Mouse (Mus musculus) liver, postnatal 0 days (tissue): ENCODE measurements around the gene Zfp217. TPM values are rescaled to one million over a fixed set of nuclear protein-coding genes. Genes with fewer than 3 reads are reported as not detected.

Experiments used
- ATAC-seq: fragments of 200-750 bp; cut with Nextera tagmentation; 2 replicates; pipeline ENCODE4 v1.8.0; 2017; ENCODE audit warnings: mild to moderate bottlenecking, moderate library complexity
- DNase-seq: peaks from one replicate; pipeline ENCODE4 v3.0.0-alpha.2; 2016
- H3K27ac ChIP-seq: fragments of 300-500 bp; sonication (generic); 2 replicates; pipeline ENCODE4 v1.5.1; 2014; ENCODE audit warnings: antibody characterized with exemption, moderate library complexity, mild to moderate bottlenecking, low read depth
- H3K27me3 ChIP-seq: fragments of 300-500 bp; sonication (generic); 2 replicates; pipeline ENCODE4 v1.6.1; 2014; ENCODE audit warnings: low read length, control low read depth, mixed read lengths; ENCODE audit not compliant: insufficient read depth
- H3K36me3 ChIP-seq: fragments of 300-500 bp; sonication (generic); replicated peaks from 2 replicates; pipeline ENCODE4 v1.6.1; 2014; ENCODE audit warnings: mild to moderate bottlenecking, control low read depth, low read length, moderate library complexity, mixed read lengths; ENCODE audit not compliant: insufficient read depth
- H3K4me1 ChIP-seq: fragments of 300-500 bp; sonication (generic); 2 replicates; pipeline ENCODE4 v1.6.1; 2014; ENCODE audit warnings: antibody characterized with exemption, mild to moderate bottlenecking, control low read depth; ENCODE audit not compliant: insufficient read depth
- H3K4me2 ChIP-seq: fragments of 300-500 bp; sonication (generic); 2 replicates; pipeline ENCODE4 v1.6.1; 2014; ENCODE audit warnings: low read depth, mild to moderate bottlenecking, low read length, moderate library complexity, mixed read lengths
- H3K4me3 ChIP-seq: fragments of 300-500 bp; sonication (generic); 2 replicates; pipeline ENCODE4 v1.5.1; 2014; ENCODE audit warnings: low read depth, low read length
- H3K9ac ChIP-seq: fragments of 300-500 bp; sonication (generic); replicated peaks from 2 replicates; pipeline ENCODE4 v1.6.1; 2014; ENCODE audit warnings: mild to moderate bottlenecking, moderate library complexity
- H3K9me3 ChIP-seq: fragments of 300-500 bp; sonication (generic); 2 replicates; pipeline ENCODE4 v1.6.1; 2016; ENCODE audit warnings: mild to moderate bottlenecking, control low read depth, low read length, mixed read lengths
- CTCF ChIP-seq: sonication (generic); IDR thresholded peaks from 2 replicates; pipeline ENCODE4 v1.5.1; 2016; ENCODE audit warnings: antibody characterized with exemption, low read depth
- EP300 ChIP-seq: IDR thresholded peaks from 2 replicates; pipeline ENCODE4 v1.6.1; 2016; ENCODE audit warnings: antibody characterized with exemption, low read depth, mild to moderate bottlenecking
- WGBS: fragments of 180-500 bp; shearing (Covaris S2); extraction: QIAGEN DNeasy Blood & Tissue Kit; methylation state at CpG from one replicate; pipeline ENCODE4 v1.1.7; 2014; ENCODE audit not compliant: insufficient replicate concordance; 5-methylcytosine and 5-hydroxymethylcytosine counted together
- polyA plus RNA-seq: library from polyadenylated mRNA; unstranded; fragments of >200 nt; fragmentation: Nextera tagmentation; extraction: Ambion mirVana; gene quantifications from 2 replicates; pipeline ENCODE4 v1.2.1, GENCODE M21; 2015

The Zfp217 gene
- polyA plus RNA-seq, 1 experiment from 2014 or later: 2.1 TPM

DNA sequence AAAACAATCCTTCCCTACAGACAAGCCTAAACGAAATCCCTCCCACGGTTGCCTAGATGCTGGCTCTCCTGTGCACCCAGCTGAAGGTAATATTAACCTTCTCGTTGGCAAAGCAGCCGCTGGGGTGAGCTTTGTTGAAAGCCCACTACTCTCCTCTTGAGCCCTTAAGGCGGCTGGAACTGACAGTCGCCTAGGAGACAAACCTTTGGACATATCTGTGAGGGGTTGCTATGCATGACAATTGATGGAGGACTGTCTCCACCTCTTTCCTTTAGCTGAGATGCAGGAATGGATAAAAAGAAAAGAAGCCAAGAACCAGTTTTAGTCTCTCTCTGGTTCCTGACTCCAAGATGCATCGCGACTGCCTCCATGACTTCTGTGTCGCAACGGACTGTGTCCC is 17.7 kb upstream of the Zfp217 start:
- 86% methylated on average over 10 of the region's 10 CpGs for whole genome bisulfite sequencing
- no peak overlapping the region for H3K9ac ChIP-seq
- no peak overlapping the region for H3K4me3 ChIP-seq
- no peak for TF ChIP-seq CTCF
- no peak for TF ChIP-seq EP300
- 0 out of 2 replicates have a peak, but pooled peaks cover 3% of the 10 kb centered on the region for H3K4me1 ChIP-seq
- H3K27me3 ChIP-seq: no peaks in the 10 kb centered on the region
- no peak for ATAC-seq
- DNase-seq: no peak
- no peak overlapping the region for H3K4me2 ChIP-seq
- H3K9me3 ChIP-seq: no peaks in the 10 kb centered on the region
- H3K36me3 ChIP-seq: no peaks in the 10 kb centered on the region
- no peak overlapping the region for H3K27ac ChIP-seq

DNA sequence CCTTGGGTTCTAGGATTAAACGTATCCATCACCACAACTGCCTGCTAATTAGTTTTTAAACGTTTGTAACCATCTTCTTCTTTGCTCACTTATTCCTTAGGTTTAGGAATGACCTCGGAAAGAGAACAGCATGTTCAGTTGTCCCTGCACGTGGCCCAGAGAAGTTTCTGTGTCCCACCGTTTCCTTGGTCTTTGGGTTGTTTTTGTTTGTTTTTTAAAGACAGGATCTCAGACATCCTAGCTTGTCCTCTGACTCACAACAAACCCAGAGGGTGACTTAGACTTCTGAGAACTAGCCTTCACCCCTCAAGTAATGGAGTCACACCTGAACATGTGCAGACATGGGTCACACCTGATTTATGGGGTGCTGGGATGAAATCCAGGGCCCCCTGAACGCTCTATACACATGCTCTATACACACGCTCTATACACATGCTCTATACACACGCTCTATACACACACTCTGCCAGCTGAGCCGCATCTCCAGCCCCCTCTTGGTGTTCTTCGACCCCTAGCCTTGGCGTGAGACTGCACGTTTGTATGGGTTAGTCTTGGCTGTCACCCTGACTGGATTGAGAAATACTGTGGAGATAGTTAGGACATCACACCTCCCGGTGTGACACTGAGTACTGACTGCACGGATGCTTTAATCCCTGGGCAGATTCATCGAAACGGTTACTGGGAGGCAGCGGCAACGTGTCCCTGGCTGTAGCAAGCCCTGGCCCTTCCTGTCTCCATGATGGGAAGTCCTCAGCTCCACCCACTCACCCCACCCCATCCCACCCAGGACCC is 16.0 kb upstream of the Zfp217 start:
- H3K4me3 ChIP-seq: no peak overlapping the region
- H3K4me2 ChIP-seq: no peak overlapping the region
- H3K4me1 ChIP-seq: peaks cover 8% of the 10 kb centered on the region
- ATAC-seq: peak; percentile 40
- H3K27me3 ChIP-seq: no peaks in the 10 kb centered on the region
- TF ChIP-seq CTCF (no peak), EP300 (no peak)
- H3K9me3 ChIP-seq: no peaks in the 10 kb centered on the region
- no peaks in the 10 kb centered on the region for H3K36me3 ChIP-seq
- WGBS: 62% methylated on average over 18 of the region's 18 CpGs
- no peak overlapping the region for H3K9ac ChIP-seq
- no peak for DNase-seq
- H3K27ac ChIP-seq: no peak overlapping the region

GRCm38 (mm10) chr2:170159795-170160568 is 12.1 kb upstream of the Zfp217 start:
- DNase-seq: no peak
- Histone ChIP-seq H3K4me3 (no peak overlapping the region), H3K27ac (peak overlapping the region; percentile 60), H3K9ac (no peak overlapping the region), H3K27me3 (no peaks in the 10 kb centered on the region), H3K36me3 (no peaks in the 10 kb centered on the region), H3K9me3 (no peaks in the 10 kb centered on the region), H3K4me2 (peak overlapping the region; percentile 51), H3K4me1 (peaks cover 33% of the 10 kb centered on the region)
- TF ChIP-seq EP300 (no peak; the same call in 1 of the 2 replicates), CTCF (no peak)
- 33% methylated on average over 15 of the region's 15 CpGs for WGBS
- ATAC-seq: no peak

DNA sequence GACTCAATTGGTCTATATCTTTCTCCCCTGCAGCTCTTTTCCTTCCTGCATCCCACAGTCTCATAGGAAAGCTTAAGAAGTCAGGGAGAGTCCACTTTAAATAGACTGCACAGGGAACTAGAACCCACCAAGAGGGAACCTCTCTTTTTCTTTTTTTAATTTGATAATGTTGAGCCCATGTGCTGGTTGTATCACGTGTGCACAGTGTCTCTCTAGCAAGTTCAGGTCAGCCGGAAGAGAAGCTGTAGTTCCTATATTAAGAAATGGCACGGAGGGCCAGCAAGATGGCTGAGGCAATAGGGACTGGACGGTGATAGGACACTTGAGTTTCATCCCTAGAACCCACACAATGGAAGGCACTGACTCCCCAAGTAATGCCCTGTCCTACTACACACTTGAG is 11.1 kb upstream of the Zfp217 start:
- Histone ChIP-seq H3K4me2 (no peak overlapping the region), H3K4me3 (no peak overlapping the region), H3K27ac (peak overlapping the region; percentile 88), H3K9me3 (no peaks in the 10 kb centered on the region), H3K9ac (no peak overlapping the region), H3K4me1 (peaks cover 36% of the 10 kb centered on the region), H3K36me3 (no peaks in the 10 kb centered on the region), H3K27me3 (no peaks in the 10 kb centered on the region)
- no peak for ATAC-seq
- WGBS: 62% methylated on average over 4 of the region's 4 CpGs
- no peak for DNase-seq
- TF ChIP-seq CTCF (no peak), EP300 (no peak)

- 33% methylated on average over 5 of the region's 5 CpGs for WGBS
- ATAC-seq (peak; percentile 64), DNase-seq (peak; percentile 61)
- Histone ChIP-seq H3K9me3 (no peaks in the 10 kb centered on the region), H3K4me2 (peak overlapping the region; percentile 60), H3K27me3 (no peaks in the 10 kb centered on the region), H3K36me3 (no peaks in the 10 kb centered on the region), H3K27ac (peak overlapping the region; percentile 88), H3K4me1 (peaks cover 36% of the 10 kb centered on the region), H3K4me3 (0 out of 2 replicates have a peak overlapping the region, but pooled peaks have one; percentile 15), H3K9ac (peak overlapping the region; percentile 49)
- TF ChIP-seq EP300 (no peak), CTCF (no peak)
Observed at GRCm38 (mm10) chr2:170158251-170158650, 10.3 kb upstream of the Zfp217 start.
